Mouse (Mus musculus) right cerebral cortex, postnatal 14 days (tissue): ENCODE measurements at regions not wholly inside any gene's neighbourhood (a gene's known extent, or its start where the extent isn't known, plus 50 kb on each side); places are given as distances from the start of the nearest gene placed in this dataset.

Source experiments
- DNase-seq: peaks from one replicate; pipeline ENCODE4 v3.0.0; 2022

GRCm38 (mm10) chr1:73411452-73411851 is 395.7 kb upstream of the Tnp1 start:
- no peak for DNase-seq

- DNase-seq = no peak
These were observed 383.5 kb upstream of the Tnp1 start for GRCm38 (mm10) chr1:73399178-73399577.

GRCm38 (mm10) chr1:73395034-73395433 is 379.3 kb upstream of the Tnp1 start:
- DNase-seq = no peak

GRCm38 (mm10) chr1:73394466-73394865 is 378.8 kb upstream of the Tnp1 start:
- DNase-seq = no peak

GRCm38 (mm10) chr1:73392077-73392476 is 376.4 kb upstream of the Tnp1 start:
- DNase-seq = no peak

GRCm38 (mm10) chr1:73389976-73390375 is 374.3 kb upstream of the Tnp1 start:
- no peak for DNase-seq

GRCm38 (mm10) chr1:73389174-73389573 is 373.5 kb upstream of the Tnp1 start:
- no peak for DNase-seq

- DNase-seq = no peak
These were observed 365.9 kb upstream of the Tnp1 start for GRCm38 (mm10) chr1:73381578-73381977.

- DNase-seq = no peak
These were observed 359.0 kb upstream of the Tnp1 start for GRCm38 (mm10) chr1:73374531-73375375.

- DNase-seq = no peak
These were observed 352.5 kb upstream of the Tnp1 start for GRCm38 (mm10) chr1:73368222-73368621.

- DNase-seq = no peak
These were observed 350.1 kb upstream of the Tnp1 start for GRCm38 (mm10) chr1:73365842-73366241.

- DNase-seq = no peak
These were observed 348.6 kb upstream of the Tnp1 start for GRCm38 (mm10) chr1:73364300-73364683.

GRCm38 (mm10) chr1:73363549-73364299 is 348.0 kb upstream of the Tnp1 start:
- no peak for DNase-seq

- DNase-seq = no peak
These were observed 346.4 kb upstream of the Tnp1 start for GRCm38 (mm10) chr1:73362122-73362521.

- no peak for DNase-seq
These were observed 345.6 kb upstream of the Tnp1 start for GRCm38 (mm10) chr1:73361300-73361699.

- DNase-seq = no peak
These were observed 338.7 kb upstream of the Tnp1 start for GRCm38 (mm10) chr1:73354447-73354846.

GRCm38 (mm10) chr1:73348476-73348875 is 332.8 kb upstream of the Tnp1 start:
- no peak for DNase-seq

- DNase-seq = no peak
These were observed 328.9 kb upstream of the Tnp1 start for GRCm38 (mm10) chr1:73344587-73344986.

- DNase-seq = no peak
These were observed 326.2 kb upstream of the Tnp1 start for GRCm38 (mm10) chr1:73341911-73342310.

- DNase-seq = no peak
These were observed 321.7 kb upstream of the Tnp1 start for GRCm38 (mm10) chr1:73337401-73337800.

- no peak for DNase-seq
These were observed 293.8 kb upstream of the Tnp1 start for GRCm38 (mm10) chr1:73309556-73309955.

- DNase-seq = no peak
These were observed 292.7 kb upstream of the Tnp1 start for GRCm38 (mm10) chr1:73308420-73308819.

- DNase-seq = no peak
These were observed 291.5 kb upstream of the Tnp1 start for GRCm38 (mm10) chr1:73307194-73307593.

GRCm38 (mm10) chr1:73299978-73300688 is 284.4 kb upstream of the Tnp1 start:
- no peak for DNase-seq
